Mouse (Mus musculus) gastrocnemius, postnatal 4 days (tissue): Measurements from ENCODE around the gene Ppp2r5e. TPM values are rescaled to one million over a fixed set of nuclear protein-coding genes. Genes with fewer than 3 reads are reported as not detected.
"Not testable (repeated sequence)": the region's sequence is repeated elsewhere in the genome, so short reads cannot be mapped to it uniquely, and the experiment has no call there.

Experiments
- DNase-seq, 2 experiments: peaks; one replicate each; pipeline ENCODE4 v3.0.0; 2021 to 2022; ENCODE audit warnings: low spot score in 2 of 2, mixed read lengths in 2 of 2
- total RNA-seq, 2 experiments: library from RNA; stranded (reverse); gene quantifications; 2 replicates each; pipeline ENCODE4 v1.2.3; 2021

Ppp2r5e gene
- total RNA-seq, 2 experiments from 2014 or later, result 32.3 to 37.3 TPM

DNA sequence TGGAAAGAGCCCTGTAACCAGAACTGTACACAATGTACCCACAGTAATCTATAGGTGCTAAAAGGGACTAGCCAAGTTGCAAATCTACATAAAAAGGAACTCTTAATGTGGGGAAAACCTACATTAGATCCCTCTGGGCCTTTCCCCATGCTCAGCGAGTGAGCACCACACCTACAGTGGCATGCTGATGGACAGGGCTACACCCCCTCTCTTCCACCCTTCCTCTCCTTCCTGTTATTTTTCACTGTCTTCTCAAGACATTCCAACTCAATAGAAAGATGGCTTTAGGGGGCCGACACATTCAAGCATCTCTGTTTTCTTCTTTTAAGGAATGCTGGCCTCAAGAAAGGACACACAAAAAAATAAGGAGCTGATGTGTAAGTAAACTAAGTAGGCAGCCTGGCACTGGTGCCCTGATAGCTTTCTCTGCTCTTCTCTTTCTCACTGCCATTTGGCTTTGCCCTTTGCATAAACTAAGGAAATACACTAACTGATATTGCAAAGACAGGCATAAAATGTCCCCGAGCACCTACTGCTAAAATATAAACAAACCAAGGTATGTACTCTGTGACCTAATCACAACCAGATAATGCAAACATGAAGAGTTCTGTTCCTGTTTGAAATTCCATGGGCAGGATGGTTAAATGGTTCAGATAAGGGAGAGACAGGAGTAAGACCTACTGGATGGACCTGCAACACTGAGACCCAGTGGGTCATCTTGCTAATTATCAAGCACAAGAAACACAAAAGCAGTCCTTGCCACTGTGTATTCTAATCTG lies 103.3 kb downstream of the Ppp2r5e start:
- no peak for DNase-seq

DNA sequence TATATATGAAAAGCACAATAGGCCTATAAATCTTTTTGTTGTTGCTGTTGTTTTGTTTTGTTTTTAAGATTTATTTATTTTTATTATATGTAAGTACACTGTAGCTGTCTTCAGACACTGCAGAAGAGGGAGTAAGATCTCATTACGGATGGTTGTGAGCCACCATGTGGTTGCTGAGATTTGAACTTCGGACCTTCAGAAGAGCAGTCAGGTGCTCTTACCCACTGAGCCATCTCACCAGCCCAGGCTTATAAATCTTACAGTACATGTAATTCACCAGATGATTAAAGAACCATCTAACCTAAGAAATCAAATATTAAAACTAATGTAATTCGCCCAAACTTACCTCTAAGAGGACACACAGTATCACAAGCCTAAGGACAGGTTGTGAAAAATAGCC lies 103.9 kb downstream of the Ppp2r5e start:
- DNase-seq, result not testable (repeated sequence)

DNA sequence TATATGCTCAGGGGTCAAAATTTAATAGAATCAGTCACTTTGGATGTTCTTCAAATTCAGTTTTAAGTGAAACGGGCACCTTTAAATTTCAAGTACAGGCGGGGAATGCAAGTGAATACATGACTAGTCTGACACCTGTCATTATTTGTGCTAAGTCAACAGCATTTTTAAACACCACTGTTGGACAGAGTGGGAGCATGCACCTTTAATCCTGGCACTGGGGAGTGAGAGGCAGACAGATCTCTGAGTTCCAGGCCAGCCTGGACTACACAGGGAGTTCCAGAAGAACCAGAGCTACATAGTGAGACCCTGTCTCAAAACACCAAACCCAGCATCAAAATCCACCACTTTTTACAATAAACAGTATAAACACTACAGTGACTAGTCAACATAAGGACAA lies 108.5 kb downstream of the Ppp2r5e start:
- DNase-seq, result no peak

DNA sequence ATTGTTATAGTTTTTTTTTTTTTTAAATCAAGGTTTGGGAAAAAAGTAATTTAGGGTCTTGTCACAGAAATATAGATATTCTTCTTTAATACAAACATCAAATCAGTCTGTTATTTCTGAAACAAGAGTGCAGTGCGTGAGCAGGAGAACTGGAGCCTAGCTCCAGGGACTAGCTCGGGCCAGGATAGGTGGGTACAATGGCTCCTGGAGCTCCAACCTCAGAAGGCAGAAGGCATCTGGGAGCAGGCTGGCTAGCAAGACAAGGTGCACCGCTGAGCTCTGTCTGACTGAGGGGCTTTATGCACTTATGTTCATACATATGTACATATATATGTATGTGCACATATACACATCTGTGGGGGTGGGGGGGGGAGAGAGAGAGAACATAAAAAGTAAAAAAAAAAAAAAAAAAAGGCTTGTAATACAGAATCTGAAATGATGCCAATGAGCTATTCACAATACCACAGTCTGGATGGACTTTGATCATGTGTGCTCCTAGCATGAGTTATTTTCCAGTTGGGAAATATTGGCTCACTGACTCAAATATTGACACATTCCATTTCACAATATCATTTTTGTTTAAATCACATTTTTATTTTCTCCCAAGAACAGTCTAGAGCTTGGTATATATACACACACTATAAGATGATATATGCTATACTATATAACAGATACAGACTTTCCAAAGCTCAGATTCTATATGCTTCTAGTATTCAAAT lies 109.3 kb downstream of the Ppp2r5e start:
- no peak for DNase-seq

DNA sequence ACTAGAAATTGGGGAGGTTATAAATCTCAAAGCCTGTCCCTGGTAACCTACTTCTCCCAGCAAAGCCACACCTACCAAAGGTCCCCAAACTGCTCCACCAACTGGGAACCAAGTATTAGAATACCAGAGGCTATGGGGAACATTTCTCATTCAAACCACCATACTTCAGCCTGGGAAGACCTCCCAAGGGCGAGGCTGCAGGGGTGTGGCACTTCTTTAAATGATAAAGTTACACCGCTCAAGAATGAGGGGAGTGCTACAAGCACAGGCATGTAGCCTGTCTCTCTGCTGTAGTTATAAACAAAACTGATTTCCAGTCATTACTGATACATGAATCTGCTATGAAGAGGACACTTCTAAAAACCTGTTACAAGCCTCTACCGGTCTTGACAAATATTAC lies 113.3 kb downstream of the Ppp2r5e start:
- DNase-seq, result no peak

DNA sequence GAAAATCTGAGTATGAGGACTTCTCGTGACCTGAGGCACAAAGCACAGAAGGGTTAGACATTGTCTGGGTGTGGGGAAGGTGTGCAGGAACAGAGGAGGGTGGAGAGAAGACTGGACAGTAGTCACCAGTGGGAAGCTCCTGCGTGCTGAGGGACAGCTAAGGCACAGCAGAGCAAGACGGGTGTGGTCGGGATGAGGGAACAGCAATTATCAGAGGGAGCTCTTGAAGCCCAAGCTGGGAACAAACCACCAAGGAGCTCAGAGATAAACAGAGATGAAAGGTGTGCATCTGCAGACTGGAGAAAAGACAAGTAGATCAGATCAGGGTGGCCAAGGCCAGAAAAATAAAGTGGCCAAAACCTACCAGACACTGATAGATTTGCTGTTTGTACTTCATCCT lies 114.0 kb downstream of the Ppp2r5e start:
- no peak for DNase-seq

DNA sequence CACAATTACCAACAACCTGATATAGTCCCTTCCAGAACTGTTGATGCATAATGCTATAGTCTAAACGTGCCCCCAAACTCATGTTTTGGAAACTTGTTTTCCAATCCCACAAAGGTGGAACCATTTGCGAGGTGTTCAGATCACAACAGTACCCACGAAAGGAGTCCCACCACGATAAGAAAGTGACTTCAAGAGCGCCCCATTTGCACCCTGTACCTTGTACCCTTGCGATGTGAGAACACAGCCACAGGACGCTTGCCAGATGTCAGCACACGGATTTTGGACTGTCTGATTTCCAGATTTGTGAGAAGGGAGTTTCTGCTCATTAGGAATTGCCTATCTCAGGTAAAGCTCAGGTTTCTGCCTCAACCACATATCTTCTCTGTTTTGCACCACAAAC lies 116.0 kb downstream of the Ppp2r5e start:
- no peak for DNase-seq

DNA sequence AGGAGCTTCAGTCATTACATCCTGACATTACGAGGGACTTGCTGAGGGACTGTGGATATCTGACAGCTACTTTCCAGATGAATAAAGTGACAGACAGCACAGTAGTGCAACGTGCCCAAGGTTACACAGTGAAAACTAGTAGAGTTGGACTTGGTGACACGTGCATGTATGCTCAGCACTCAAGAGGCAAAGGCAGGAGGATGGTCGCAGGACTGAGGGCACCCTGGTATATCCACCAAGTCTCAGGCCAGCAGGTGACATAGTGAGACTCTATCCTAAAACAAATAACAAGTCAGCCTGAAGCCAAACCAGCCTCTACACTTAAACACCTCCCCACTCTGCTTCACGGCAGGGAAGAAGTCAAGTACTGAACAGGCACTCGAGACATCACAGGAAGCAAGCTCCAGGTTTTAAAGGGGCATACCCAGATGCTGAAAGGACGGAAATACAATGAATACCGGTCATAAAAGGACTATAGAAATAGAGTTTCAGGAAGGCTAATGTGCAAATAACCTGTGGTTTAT lies 116.6 kb downstream of the Ppp2r5e start:
- no peak for DNase-seq

DNA sequence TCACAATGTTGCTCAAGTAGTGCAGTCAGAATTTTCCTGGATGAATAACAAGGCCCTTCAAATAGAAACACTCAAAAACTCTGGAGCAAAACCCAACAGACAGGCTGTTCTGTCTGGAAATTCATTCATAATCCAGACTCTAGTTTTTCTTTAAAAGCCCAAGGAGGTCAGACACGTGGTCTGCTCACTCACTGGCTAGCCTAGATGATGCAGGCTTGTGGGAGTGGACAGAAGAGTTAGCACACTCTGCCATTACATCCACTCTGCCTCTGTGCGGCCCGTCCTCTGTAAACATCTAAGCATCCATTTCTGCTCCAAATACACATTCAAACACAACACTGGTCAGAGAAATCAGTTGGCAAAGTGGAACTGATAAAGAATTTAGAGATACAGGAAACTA lies 117.4 kb downstream of the Ppp2r5e start:
- no peak for DNase-seq

DNA sequence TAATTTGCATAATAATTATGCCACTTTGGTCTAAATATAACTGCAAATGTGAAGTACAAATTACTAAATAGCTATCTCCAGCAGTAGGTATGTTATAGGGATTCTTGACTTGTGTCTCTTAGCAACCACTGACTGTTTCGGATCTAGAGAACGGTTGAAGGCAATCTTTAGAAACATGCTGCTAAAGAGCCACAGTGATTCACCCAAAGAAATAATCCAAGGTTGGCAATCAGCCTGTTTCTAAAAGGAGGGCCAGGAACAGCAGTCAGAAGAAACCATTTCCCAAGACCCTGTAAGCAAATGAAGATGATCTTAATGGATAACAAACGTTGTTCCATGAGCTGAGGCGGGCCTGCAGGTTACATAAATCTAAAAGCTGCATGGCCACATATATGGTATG lies 117.9 kb downstream of the Ppp2r5e start:
- DNase-seq, result no peak

DNA sequence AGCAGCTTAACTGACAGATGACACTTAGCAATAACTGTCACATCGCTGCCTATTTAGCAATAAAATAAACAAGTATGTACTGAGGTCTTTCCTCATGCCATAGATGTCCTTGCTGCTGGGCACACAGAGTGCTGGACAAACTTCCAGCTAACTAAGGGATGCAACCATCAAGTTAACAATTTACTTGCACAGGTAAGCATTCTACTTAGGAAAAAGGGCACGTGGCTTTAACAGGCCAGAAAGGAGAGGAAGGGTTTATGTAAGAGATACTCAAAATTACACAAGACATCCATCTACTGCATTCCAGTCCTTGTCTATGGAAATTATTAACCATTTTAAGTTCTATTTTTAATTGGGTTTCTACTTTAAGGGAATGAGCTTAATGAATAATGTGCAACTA lies 123.0 kb downstream of the Ppp2r5e start:
- no peak for DNase-seq

DNA sequence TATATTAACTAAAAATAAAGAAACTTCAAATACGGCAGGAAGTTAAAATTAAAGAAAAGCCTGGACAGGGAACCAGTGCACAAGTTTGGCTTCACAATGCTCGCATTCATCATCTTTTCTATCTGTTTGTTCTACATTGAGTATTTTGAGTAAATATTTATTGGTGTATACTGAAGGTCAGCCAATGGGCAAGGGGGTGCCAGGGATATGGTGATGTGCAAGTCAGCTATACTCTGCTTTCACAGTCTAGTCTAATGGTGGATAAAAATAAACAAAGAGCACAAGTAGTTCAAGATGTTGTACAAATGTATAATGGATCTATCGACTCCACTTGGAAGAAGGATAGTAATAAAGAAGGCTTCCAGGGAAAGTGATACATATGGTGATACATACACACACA lies 123.9 kb downstream of the Ppp2r5e start:
- DNase-seq, result no peak

DNA sequence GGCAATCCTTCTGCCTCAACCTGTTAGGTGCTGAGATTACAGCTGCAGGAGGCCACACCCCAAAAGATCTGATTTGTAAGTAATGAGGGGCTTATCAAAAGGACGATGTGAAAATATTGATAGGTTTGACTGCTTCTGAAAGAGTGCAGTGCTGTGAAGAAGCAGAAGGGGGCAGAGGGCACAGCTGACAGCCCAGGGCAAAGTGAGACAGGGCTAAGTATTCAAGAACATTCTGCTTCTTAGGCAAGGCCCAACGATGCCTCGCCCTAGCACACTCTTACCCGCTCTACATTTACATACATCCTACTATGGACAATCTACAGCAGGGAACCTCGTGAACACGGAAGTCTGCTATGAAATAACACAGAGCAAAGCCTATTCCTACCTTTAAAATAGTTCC lies 128.2 kb downstream of the Ppp2r5e start:
- DNase-seq, result no peak

DNA sequence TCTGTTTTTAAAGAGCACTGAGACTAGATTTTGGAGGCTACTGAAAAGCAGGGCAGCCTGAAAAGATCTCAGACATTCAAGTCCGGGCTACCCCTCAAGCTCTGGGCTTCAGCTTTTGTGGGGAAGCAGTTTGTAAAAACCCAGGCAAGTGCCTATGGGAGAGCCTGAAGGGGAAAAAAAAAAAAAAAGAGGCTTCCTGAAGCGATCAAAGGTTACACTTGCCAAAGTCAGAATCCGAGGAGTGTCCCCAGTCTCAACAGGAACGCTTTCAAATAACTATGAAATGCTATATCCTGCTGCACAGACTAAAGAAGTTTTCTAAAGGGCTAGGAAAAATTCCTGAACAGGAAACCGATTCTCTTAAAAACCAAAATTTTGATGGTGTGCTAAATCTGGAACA lies 128.9 kb downstream of the Ppp2r5e start:
- no peak for DNase-seq

DNA sequence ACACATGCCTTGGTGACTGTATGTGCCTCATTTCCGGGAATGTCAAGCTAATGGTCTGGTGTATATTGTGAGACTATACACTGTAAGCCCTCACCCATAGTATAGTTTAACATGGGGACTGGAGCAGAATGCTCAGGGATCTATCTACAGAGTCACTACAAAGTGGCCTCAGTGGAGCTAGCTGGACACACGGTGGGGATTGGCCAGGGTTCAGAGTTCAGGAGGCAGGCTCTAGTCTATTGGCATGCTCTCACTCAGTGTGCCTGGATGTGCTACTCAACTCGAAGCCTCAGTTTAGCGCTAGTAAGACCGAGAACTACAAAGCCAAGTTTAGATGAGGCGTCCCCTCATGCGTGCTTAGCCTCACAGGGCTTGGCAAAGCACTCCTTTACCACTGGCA lies 129.8 kb downstream of the Ppp2r5e start:
- DNase-seq, result no peak

DNA sequence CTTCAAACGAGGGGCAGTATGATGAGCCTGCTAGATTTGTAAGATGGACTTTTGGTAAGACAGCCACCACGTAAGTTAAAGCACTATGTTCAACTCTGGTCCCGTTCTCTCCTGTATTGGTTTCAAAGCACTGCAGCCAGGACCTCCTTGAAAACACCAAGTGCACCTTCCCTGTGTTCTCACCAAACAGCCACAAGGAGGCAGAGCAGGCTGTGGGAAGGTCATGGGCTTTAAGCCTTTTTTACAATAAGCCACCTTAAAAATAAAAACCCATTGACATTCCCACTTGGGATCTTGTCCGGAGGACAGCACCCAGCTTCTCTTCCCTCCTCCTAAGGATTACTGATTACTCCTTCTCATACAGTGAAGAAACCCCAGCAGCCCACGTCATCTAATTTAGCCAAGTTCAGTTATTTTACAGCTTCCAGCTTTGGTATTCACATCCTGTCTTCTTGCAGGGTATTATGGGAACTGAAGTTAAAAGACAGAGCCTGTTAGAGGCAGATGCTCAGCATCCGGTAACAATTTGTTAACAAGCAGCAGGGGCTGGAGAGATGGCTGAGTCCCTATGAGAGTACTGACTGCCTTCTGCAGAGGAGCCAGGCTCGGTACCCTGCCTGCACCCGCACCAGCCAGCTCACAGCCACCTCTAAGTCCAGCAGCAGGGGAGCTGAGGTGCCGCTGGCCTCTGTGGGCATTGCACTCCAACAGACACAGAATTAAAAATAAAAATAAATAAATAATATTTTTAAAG lies 131.9 kb downstream of the Ppp2r5e start:
- peak in 1 of 2 experiments; percentile 22 for DNase-seq

DNA sequence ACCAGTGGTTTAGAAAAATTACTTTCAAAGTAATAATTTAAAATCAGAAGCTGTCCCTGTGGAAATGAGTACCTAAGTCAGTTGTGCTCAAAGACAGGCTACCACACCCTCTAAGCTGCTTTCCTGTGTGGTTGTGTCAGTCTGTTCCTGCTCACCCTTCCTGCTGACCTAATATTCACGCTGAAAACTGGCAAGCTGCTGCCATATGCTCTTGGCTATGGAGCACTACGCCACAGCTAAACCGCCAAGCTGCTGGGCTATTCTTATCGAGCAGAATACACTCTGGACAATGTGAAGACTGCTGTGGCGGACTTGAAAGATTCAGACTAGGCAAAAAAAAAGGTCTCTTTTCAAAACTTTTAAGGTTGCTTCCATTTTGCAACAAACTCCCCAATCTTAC lies 135.5 kb downstream of the Ppp2r5e start:
- no peak for DNase-seq

DNA sequence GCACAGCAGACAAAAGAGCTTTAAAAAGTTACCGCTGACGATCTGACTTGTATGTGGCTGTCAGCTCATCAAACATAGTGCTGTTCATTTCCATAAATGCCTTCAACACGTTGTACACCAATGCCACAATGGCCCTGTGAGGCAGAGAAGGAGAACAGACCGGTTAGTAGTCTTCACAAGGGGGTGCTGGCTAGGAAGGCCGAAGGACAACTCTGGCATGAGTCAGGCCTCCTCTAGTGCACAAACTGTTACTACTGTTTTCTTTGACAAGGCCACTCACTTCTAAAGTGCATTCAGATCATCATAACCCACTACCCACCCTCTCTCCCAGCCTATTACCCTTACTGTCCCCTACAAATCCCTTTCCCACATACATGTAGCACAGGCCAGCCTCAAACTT lies 136.4 kb downstream of the Ppp2r5e start:
- DNase-seq, result no peak

DNA sequence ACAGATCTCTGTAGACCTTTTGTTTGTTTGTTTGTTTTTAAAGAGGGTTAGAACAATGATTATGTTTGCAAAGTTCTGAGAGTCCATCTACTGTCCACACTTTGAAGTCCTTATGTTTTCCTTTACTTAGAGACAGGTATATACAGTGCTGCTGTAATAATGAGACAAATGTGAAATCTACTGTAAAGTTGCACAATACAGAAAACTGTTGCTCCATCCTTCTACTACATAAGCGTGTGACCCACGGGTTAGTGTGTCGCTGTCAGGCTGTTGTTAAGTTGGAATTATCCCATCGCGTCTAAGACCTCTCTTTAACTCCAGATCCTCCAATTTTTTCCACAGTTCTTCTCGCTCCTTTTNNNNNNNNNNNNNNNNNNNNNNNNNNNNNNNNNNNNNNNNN lies 142.6 kb downstream of the Ppp2r5e start:
- DNase-seq, result no peak

DNA sequence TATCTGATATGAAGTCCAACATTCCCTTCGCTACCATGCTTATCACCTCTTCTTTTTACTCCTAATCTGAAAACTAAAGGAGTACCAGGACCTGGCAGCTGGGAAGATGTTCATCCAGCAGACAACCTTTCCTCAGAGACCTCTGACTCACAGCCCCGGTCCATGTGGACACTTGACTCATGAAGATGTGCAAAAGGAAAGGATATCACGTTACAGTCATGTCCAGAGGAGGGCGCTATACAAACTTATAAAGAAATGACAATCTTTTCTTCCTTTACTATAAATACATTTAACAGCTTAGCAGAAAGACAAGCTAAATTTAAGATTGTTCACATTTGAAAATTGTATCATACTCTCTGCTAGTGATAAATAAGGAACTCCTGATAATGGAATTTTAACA lies 143.0 kb downstream of the Ppp2r5e start:
- DNase-seq, result no peak

DNA sequence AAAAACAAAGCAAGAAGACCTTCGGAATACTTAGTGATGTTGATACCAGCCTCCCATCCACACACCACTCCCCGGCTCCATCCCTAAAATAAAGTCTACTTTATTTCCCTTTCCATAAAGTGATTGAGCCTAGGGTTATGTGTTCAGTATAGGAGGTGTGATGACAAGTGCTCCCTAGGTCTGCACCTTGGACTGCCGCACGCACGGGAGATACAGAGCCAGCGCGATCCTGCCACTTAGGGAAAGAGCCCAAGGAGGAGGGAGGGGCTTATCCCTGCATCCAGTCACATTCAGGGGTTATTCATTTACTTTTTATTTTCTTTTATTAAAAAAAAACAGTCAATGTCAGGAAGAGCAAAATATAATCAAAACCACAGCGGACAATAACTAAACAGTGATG lies 145.5 kb downstream of the Ppp2r5e start:
- no peak for DNase-seq

DNA sequence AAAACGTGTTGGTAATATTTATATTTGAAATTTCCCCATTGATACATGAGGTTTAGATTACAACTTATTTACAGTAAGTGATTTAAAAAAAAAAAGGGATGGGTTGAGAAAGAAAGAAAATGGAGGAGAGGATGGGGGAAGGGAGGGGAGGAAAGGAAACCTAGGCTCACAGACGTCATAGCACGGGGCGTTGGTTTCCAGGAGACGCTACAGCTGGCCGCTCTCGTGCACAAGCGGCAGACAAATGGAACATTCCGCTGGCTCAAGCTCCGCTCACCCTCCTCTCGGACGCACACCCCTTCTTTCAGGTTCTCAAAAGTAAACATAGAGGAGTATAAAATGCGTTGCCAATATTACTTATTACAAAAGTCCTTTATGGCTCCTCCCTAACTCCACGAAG lies 146.0 kb downstream of the Ppp2r5e start:
- DNase-seq, result no peak
